Mouse (Mus musculus) CH12.LX (cell line): ENCODE measurements at regions not wholly inside any gene's neighbourhood (a gene's known extent, or its start where the extent isn't known, plus 50 kb on each side); places are given as distances from the start of the nearest gene placed in this dataset.

Experiments
- DNase-seq: peaks from one replicate; pipeline ENCODE4 v3.0.0-alpha.2; 2013; ENCODE audit errors: extremely low read depth
- H3K27ac ChIP-seq: 2 replicates; pipeline ENCODE4 v1.5.1; 2012; ENCODE audit warnings: low read depth, mild to moderate bottlenecking, control low read depth, moderate library complexity; ENCODE audit not compliant: insufficient read depth
- H3K27me3 ChIP-seq: replicated peaks from 2 replicates; pipeline ENCODE3; 2012; ENCODE audit warnings: inconsistent platforms
- H3K36me3 ChIP-seq, 2 experiments: replicated peaks in 1 of 2; 2 replicates each; pipeline versions ENCODE3 to v1.6.1; 2012; ENCODE audit warnings: inconsistent platforms in 1 of 2, low read length in 1 of 2, mild to moderate bottlenecking in 1 of 2, mixed read lengths in 1 of 2, moderate library complexity in 1 of 2; ENCODE audit not compliant: control insufficient read depth in 1 of 2, insufficient read depth in 1 of 2
- H3K4me1 ChIP-seq, 2 experiments: 2 replicates each; pipeline ENCODE4 v1.6.1; 2012; ENCODE audit warnings: inconsistent platforms in 1 of 2, moderate library complexity in 1 of 2; ENCODE audit not compliant: insufficient read depth in 2 of 2, control insufficient read depth in 1 of 2
- H3K4me2 ChIP-seq: 2 replicates; pipeline ENCODE4 v1.6.1; 2012; ENCODE audit warnings: low read depth, mild to moderate bottlenecking, control low read depth; ENCODE audit not compliant: poor library complexity, insufficient read depth, severe bottlenecking
- H3K4me3 ChIP-seq, 3 experiments: fragments of 150-350 bp in 1 of 3; sonication (generic) in 1 of 3; replicated peaks in 1 of 3; 2 replicates each; pipeline versions ENCODE3 to v1.5.1; 2011 to 2012; ENCODE audit warnings: low read depth in 2 of 3, low read length in 2 of 3, mild to moderate bottlenecking in 2 of 3, moderate library complexity in 2 of 3, control low read depth in 1 of 3, improper control_type of control experiment in 1 of 3, inconsistent platforms in 1 of 3, mixed read lengths in 1 of 3; ENCODE audit not compliant: poor library complexity in 1 of 3
- H3K79me2 ChIP-seq: replicated peaks from 2 replicates; pipeline ENCODE4 v1.6.1; 2012; ENCODE audit warnings: mild to moderate bottlenecking, moderate library complexity; ENCODE audit not compliant: control insufficient read depth, poor library complexity, insufficient read depth, severe bottlenecking; ENCODE audit errors: extremely low read depth
- H3K9ac ChIP-seq: 2 replicates; pipeline ENCODE4 v1.6.1; 2012; ENCODE audit warnings: low read depth, mild to moderate bottlenecking, control low read depth, moderate library complexity; ENCODE audit not compliant: insufficient read depth
- H3K9me3 ChIP-seq: replicated peaks from 2 replicates; pipeline ENCODE3; 2012; ENCODE audit warnings: low read length, inconsistent platforms, mixed read lengths
- BHLHE40 ChIP-seq: IDR thresholded peaks from 2 replicates; pipeline ENCODE4 v1.6.1; 2011; ENCODE audit warnings: mild to moderate bottlenecking, low read depth, low read length, improper control_type of control experiment
- CTCF ChIP-seq, 2 experiments: IDR thresholded peaks in 1 of 2; conservative IDR thresholded peaks in 1 of 2; 2 replicates each; pipeline ENCODE4 v1.5.1; 2011 to 2012; ENCODE audit warnings: low read depth in 2 of 2, low read length in 2 of 2, improper control_type of control experiment in 1 of 2, inconsistent platforms in 1 of 2, mild to moderate bottlenecking in 1 of 2, moderate library complexity in 1 of 2
- E2F4 ChIP-seq: IDR thresholded peaks from 2 replicates; pipeline ENCODE4 v1.6.1; 2011; ENCODE audit warnings: low read depth, low read length, improper control_type of control experiment; ENCODE audit not compliant: insufficient replicate concordance
- EP300 ChIP-seq: IDR thresholded peaks from 2 replicates; pipeline ENCODE4 v1.6.1; 2011; ENCODE audit warnings: low read length, improper control_type of control experiment
- ETS1 ChIP-seq: conservative IDR thresholded peaks from 2 replicates; pipeline ENCODE4 v1.6.1; 2012; ENCODE audit warnings: low read depth, mild to moderate bottlenecking, inconsistent platforms, low read length, improper control_type of control experiment, moderate library complexity
- GABPA ChIP-seq: IDR thresholded peaks from 2 replicates; pipeline ENCODE4 v1.6.1; 2012; ENCODE audit warnings: low read depth, low read length, improper control_type of control experiment, inconsistent platforms; ENCODE audit not compliant: insufficient replicate concordance
- HCFC1 ChIP-seq: IDR thresholded peaks from 2 replicates; pipeline ENCODE4 v1.6.1; 2012; ENCODE audit warnings: low read depth, mild to moderate bottlenecking, inconsistent platforms, low read length, improper control_type of control experiment
- MAZ ChIP-seq: IDR thresholded peaks from 2 replicates; pipeline ENCODE4 v1.6.1; 2012; ENCODE audit warnings: low read depth, mild to moderate bottlenecking, inconsistent platforms, low read length, improper control_type of control experiment, moderate library complexity
- MEF2A ChIP-seq: IDR thresholded peaks from 2 replicates; pipeline ENCODE4 v1.6.1; 2014; ENCODE audit warnings: low read depth, mild to moderate bottlenecking, inconsistent platforms, low read length, improper control_type of control experiment, borderline replicate concordance
- PAX5 ChIP-seq: IDR thresholded peaks from 2 replicates; pipeline ENCODE4 v1.6.1; 2012; ENCODE audit warnings: low read length, inconsistent platforms, mixed read lengths
- RAD21 ChIP-seq: IDR thresholded peaks from 2 replicates; pipeline ENCODE4 v1.6.1; 2011; ENCODE audit warnings: low read depth, mild to moderate bottlenecking, low read length, improper control_type of control experiment, moderate library complexity
- SMC3 ChIP-seq: IDR thresholded peaks from 2 replicates; pipeline ENCODE4 v1.6.1; 2011; ENCODE audit warnings: low read depth, low read length, improper control_type of control experiment
- TBP ChIP-seq: conservative IDR thresholded peaks from 2 replicates; pipeline ENCODE4 v1.6.1; 2011; ENCODE audit warnings: low read depth, low read length, improper control_type of control experiment
- TCF12 ChIP-seq: IDR thresholded peaks from 2 replicates; pipeline ENCODE4 v1.6.1; 2014; ENCODE audit warnings: low read depth, mild to moderate bottlenecking, inconsistent platforms, low read length, improper control_type of control experiment
- UBTF ChIP-seq: IDR thresholded peaks from 2 replicates; pipeline ENCODE4 v1.6.1; 2012; ENCODE audit warnings: low read depth, mild to moderate bottlenecking, inconsistent platforms, low read length, improper control_type of control experiment, moderate library complexity
- USF1 ChIP-seq: IDR thresholded peaks from 2 replicates; pipeline ENCODE4 v1.6.1; 2014; ENCODE audit warnings: low read depth, mild to moderate bottlenecking, inconsistent platforms, low read length, improper control_type of control experiment
- ZKSCAN1 ChIP-seq: IDR thresholded peaks from 2 replicates; pipeline ENCODE4 v1.6.1; 2012; ENCODE audit warnings: low read depth, inconsistent platforms, low read length, improper control_type of control experiment, borderline replicate concordance
- dilution Hi-C: fragments of 300-500 bp; cut with MboI; formaldehyde crosslinking; loops from 2 replicates; pipeline ENCODE4 v1.14.3; 2020; ENCODE audit warnings: low sequenced_read_pairs; ENCODE audit not compliant: extremely low pct_unique_long_range_greater_than_20kb, extremely low pct_ligation_motif_present
- in situ Hi-C: fragments of 300-500 bp; cut with MboI; formaldehyde crosslinking; loops from 3 replicates; pipeline ENCODE4 v1.14.3; 2019; ENCODE audit warnings: low sequenced_read_pairs, low pct_ligation_motif_present, low pct_unique_long_range_greater_than_20kb, mixed read lengths

DNA sequence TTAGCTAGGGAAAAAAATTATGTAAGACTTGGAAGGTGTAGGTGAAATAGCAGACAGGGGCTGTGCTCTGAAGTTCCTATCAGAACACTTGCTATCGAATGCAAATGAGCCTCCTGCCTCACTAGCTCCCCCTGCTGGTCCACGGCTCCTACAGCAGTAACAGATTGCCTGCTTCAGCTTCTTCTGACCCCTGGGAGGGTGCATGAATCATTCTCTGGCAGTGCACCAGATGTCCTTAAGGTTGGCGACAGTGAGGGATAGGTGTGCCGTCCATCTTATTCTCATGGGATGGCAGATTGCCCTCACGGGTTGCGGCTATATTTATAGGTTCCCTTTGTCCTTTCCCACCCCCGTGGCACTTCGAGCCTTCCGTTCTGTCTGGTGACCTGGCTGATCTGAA lies 535.7 kb downstream of the Plekhb2 start:
- Histone ChIP-seq H3K9ac (no peak overlapping the region), H3K79me2 (no peaks in the 10 kb centered on the region)
- TF ChIP-seq GABPA: no peak
- peak; percentile 10 for TF ChIP-seq RAD21
- no peak for TF ChIP-seq E2F4
- peak; percentile 79 to 98 for TF ChIP-seq CTCF (conservative IDR thresholded peaks at IDR 0.05 in 1 of 2, IDR thresholded peaks at IDR 0.05 in 1 of 2; ENCODE audit: low read depth in 2 of 2, low read length in 2 of 2)
- TF ChIP-seq USF1: no peak
- peak; percentile 59 for TF ChIP-seq SMC3
- TF ChIP-seq UBTF: no peak
- TF ChIP-seq, all 38 proteins: peak for 3
- Histone ChIP-seq H3K4me1 (peaks cover 0 to 4% of the 10 kb centered on the region in 2 experiments; a peak in 1 of 4 replicates), H3K9me3 (no peaks in the 10 kb centered on the region), H3K36me3 (no peaks in the 10 kb centered on the region), H3K27me3 (no peaks in the 10 kb centered on the region), H3K27ac (no peak overlapping the region), H3K4me3 (no peak overlapping the region), H3K4me2 (peak overlapping the region; percentile 63)
- peak; percentile 77 for DNase-seq
- in situ Hi-C loops (no loop called here), dilution Hi-C loops (no loop called here)

DNA sequence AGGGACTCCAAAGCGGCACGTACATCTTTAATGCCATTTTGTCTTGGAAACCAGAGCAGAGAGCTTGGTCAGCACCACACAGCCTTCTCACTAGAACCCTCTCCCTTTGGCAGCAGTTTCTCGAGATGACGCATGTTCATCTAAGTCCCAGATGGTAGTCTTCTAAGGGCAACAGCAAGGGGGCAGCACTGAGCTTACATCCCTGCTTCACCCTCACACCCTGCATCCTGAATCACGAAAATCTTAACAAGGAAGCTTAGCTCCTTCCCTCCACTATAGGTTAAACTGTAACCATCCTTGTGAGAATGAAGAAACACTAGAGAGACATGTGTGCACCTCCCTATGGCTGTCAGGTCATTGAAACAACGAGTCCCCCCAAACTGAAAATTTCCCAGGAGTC lies 538.4 kb downstream of the Plekhb2 start:
- in situ Hi-C loops (no loop called here), dilution Hi-C loops (no loop called here)
- H3K27me3 ChIP-seq: no peaks in the 10 kb centered on the region
- peak; percentile 58 for DNase-seq
- H3K9me3 ChIP-seq: no peaks in the 10 kb centered on the region
- H3K4me3 ChIP-seq: no peak overlapping the region
- no peak overlapping the region for H3K27ac ChIP-seq
- TF ChIP-seq CTCF (conservative IDR thresholded peaks at IDR 0.05 in 1 of 2, IDR thresholded peaks at IDR 0.05 in 1 of 2; ENCODE audit: low read depth in 2 of 2, low read length in 2 of 2) (peak; percentile 77 to 78), SMC3 (peak; percentile 46), HCFC1 (no peak), ETS1 (no peak), MEF2A (no peak), RAD21 (peak; percentile 40)
- TF ChIP-seq, all 38 proteins: peak for 3
- Histone ChIP-seq H3K9ac (no peak overlapping the region), H3K4me1 (peaks cover 0 to 4% of the 10 kb centered on the region in 2 experiments; a peak in 1 of 4 replicates), H3K4me2 (no peak overlapping the region), H3K36me3 (no peaks in the 10 kb centered on the region), H3K79me2 (no peaks in the 10 kb centered on the region)

DNA sequence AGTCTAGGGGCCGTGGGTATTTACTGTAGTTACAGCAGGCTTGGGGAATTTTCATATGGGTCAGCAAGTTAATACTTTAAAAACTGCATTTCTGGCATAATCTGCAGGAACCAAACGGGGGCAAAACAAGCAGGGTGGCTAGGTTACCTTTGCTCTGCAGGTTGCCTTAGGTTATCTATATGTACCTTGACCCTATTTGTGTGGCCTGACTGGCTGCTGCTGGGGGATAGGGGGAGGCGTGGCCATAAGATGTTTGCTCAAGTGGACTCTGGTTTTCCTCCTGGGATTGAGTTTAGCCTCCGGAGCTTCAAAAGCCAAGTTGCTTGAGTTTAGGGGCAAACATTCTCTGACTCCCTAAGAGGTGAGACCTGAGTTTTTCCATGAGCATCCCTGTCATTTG lies 540.6 kb downstream of the Plekhb2 start:
- DNase-seq: no peak
- in situ Hi-C loops: no loop called here

More for the DNA sequence above, 540.6 kb downstream of the Plekhb2 start:
- H3K9me3 ChIP-seq: no peaks in the 10 kb centered on the region
- TF ChIP-seq PAX5: no peak
- no peak for TF ChIP-seq ZKSCAN1
- TF ChIP-seq BHLHE40: no peak
- no peak for TF ChIP-seq EP300
- TF ChIP-seq USF1: no peak
- TF ChIP-seq TBP: no peak
- TF ChIP-seq MAZ: no peak
- TF ChIP-seq TCF12: no peak
- dilution Hi-C loops: no loop called here
- no peaks in the 10 kb centered on the region for H3K36me3 ChIP-seq
- no peaks in the 10 kb centered on the region for H3K79me2 ChIP-seq
- no peak overlapping the region for H3K27ac ChIP-seq
- H3K4me1 ChIP-seq: peaks cover 0 to 4% of the 10 kb centered on the region in 2 experiments; a peak in 1 of 4 replicates
- H3K9ac ChIP-seq: no peak overlapping the region
- H3K27me3 ChIP-seq: no peaks in the 10 kb centered on the region
- H3K4me3 ChIP-seq: no peak overlapping the region
- no peak overlapping the region for H3K4me2 ChIP-seq
